Mouse (Mus musculus) gastrocnemius, adult 2 months (tissue): ENCODE data around the gene Gm3739. TPM values are rescaled to one million over a fixed set of nuclear protein-coding genes. Genes with fewer than 3 reads are reported as not detected.
"Not testable (repeated sequence)": the region's sequence is repeated elsewhere in the genome, so short reads cannot be mapped to it uniquely, and the experiment has no call there.

ENCODE experiments used
- DNase-seq: peaks from one replicate; pipeline ENCODE4 v3.0.0; 2022
- H3K27ac ChIP-seq: fragments of 200-600 bp; 2 replicates; pipeline ENCODE4 v1.8.1; 2022; ENCODE audit warnings: mild to moderate bottlenecking
- H3K4me3 ChIP-seq: fragments of 200-600 bp; 2 replicates; pipeline ENCODE4 v1.8.1; 2022; ENCODE audit warnings: mild to moderate bottlenecking, moderate library complexity
- intact Hi-C: fragments of 180-260 bp; cut with DNase I; formaldehyde crosslinking; loops from one replicate; pipeline ENCODE4 v1.15.1; 2025
- long read RNA-seq, 2 experiments: library from polyadenylated mRNA; stranded (forward); transcript quantifications; one replicate each; pipeline ENCODE4 v2.0.0; 2021
- total RNA-seq, 2 experiments: library from RNA; stranded (reverse); gene quantifications; 2 replicates each; pipeline ENCODE4 v1.2.3; 2021

Gene Gm3739
- total RNA-seq, result not detected
- long read RNA-seq, experiment 1, result 0 reads
- long read RNA-seq, experiment 2, result 0 reads

GRCm38 (mm10) chr14:7314661-7315060 is at the start of gene Gm3739:
Gm3739 (minus strand) TSS chr14:7315049.
- intact Hi-C loops, result not testable (repeated sequence)
- DNase-seq, result peak; percentile 26
- Histone ChIP-seq H3K4me3 (peak within 1 kb of the TSS; percentile 60), H3K27ac (peak within 1 kb of the TSS; percentile 51; the same call in 1 of the 2 replicates)

DNA sequence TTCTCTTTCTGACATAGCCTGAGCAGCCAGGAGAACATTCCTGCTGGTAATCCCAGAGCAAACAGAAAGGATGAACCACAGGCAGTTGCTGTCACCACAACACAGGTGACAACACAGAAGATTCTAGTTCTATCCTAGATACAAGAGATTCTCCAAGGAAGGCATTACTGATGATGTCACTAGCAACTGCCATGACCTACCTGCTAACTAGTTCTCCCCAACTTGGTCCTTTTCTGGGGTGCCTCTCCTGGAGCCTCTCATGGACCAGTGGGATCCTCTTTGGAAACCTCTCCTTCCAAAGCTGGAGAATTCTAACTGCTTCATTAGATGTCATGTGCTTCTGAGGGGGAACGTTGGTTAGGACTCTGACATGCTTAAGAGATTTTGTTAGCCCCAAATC is 17.4 kb upstream of the Gm3739 start, which contains the start of gene Gm5797:
Gm5797 (minus strand) TSS at position 101 of the 400 bp plus-strand sequence.
- H3K27ac ChIP-seq, H3K4me3 ChIP-seq, DNase-seq, intact Hi-C loops: not testable (repeated sequence)

- Histone ChIP-seq H3K4me3 (peak overlapping the region; percentile 60), H3K27ac (peak overlapping the region; percentile 51; the same call in 1 of the 2 replicates)
- intact Hi-C loops, result not testable (repeated sequence)
- peak; percentile 13 for DNase-seq
These were observed 244 bp upstream of the Gm3739 start for GRCm38 (mm10) chr14:7315093-7315492.

GRCm38 (mm10) chr14:7264614-7265013 is 50.2 kb downstream of the Gm3739 start, which contains the start of gene Gm3727:
Gm3727 (minus strand) TSS chr14:7264714.
- H3K4me3 ChIP-seq, DNase-seq, H3K27ac ChIP-seq, intact Hi-C loops: not testable (repeated sequence)

Other genes starting within 250 kb of the Gm3739 start
- gene Gm3696, start 214.4 kb downstream of the Gm3739 start, total RNA-seq, result under 1 TPM in 1 of 2 experiments, not detected in 1; 0.17 TPM
- not detected for gene Gm6676, start 189.6 kb downstream of the Gm3739 start, total RNA-seq
- under 1 TPM in 1 of 2 experiments, not detected in 1; 0.20 TPM for gene Gm3512, start 140.5 kb downstream of the Gm3739 start, total RNA-seq
- gene Gm16434, start 120.5 kb downstream of the Gm3739 start, total RNA-seq, result not detected
- gene Gm3727, start 50.3 kb downstream of the Gm3739 start, total RNA-seq, result not detected
- gene Gm5797, start 17.3 kb upstream of the Gm3739 start, total RNA-seq, result not detected
- not detected for gene Gm8374, start 50.1 kb upstream of the Gm3739 start, total RNA-seq
- gene Gm3755, start 135.9 kb upstream of the Gm3739 start, total RNA-seq, result not detected
- gene Gm3752, start 168.7 kb upstream of the Gm3739 start, total RNA-seq, result not detected